Mouse (Mus musculus): ENCODE measurements around the gene Hoxa10.

Gene Hoxa10

DNA sequence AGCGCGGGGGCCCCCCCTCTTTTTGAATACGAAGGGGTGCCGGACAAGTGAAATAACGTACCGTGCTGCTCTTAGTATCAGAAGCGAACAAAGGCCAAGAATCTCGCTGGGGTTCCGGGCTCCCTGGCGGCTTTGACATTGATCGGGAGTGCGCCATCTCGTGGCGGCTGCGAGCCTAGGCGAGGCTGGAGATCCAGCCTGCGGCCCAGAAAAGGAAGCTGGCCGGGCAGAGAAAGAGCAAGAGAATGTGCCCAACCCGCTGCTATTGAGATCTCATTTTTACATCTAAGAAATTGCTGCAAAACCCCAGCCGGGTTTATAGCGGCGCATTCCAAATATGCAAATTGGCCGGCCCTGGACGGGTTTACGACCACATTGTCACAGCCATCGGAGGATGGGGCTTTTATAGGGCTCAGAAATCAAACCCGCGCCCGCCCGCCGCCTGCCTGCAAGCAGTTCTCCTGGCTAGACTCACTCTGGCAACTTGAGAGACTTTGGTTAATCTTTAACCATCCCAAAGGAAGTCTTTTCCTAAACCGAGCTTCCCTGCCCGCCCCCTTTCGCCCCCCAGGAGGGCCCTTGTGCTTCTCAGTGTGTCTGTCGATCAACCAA, at the start of gene Hoxa10:
Hoxa10 (minus strand) TSS at position 466 of the 612 bp plus-strand sequence.
- DNase-seq, result peak; percentile 96 to 97

DNA sequence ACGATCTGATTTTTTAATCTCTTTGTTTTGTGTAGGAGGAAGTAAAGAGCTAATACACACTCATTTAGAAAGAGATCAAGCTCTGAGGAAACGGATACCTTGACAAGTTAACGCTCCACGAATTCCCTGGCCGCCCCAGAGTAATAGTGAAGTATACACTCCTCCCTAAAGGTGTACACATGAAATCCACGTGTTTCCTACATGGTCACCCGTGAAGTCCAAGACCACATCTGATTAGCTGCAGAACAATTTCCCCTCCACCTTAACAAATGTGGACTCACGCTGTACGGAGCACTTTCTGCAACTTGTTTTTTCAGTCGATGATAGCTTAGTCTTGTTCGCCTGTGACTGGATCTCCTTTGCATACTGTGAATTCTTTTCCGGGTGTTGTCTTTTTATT, 49.5 kb upstream of the Hoxa10 start:
- DNase-seq, result no peak

DNA sequence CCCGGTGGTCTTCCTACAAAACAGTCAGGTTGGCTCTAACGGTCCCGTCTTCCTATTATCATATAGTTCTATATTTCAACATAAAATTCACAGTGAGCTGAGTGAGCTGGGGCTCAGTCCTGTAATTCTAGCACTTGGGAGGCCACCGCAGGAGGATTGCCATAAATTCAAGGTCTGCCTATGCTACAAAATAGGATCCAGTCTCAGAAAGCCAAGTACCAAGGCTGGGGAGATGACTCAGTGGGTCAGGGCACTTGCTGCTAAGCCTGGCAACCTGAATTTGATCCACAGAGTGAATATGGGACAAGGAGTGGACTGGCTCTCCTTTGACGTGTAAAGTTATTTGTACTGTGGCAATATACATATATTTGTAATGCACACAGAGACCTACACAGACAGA, 43.2 kb upstream of the Hoxa10 start:
- DNase-seq, result no peak

DNA sequence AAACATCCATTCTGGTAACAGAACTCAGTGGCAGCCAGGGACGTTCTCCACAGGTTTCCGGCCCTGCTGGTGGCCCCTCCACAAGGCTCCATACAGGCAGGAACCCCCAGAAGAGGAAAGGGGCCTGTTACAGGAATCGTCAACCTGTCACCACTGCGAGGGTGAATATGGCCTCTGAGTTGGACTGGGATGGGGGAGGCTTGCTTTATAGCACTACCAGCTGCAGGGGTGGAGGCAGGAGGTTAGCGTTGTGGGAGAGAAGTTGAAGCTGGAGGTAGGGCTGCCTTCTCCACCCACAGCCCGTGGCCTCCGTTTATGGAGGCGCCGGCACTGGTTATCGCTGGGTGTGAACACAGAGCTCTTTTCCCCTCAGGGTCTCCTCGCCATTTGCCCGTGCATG, 40.4 kb upstream of the Hoxa10 start:
- peak in 1 of 2 experiments; percentile 9 for DNase-seq

DNA sequence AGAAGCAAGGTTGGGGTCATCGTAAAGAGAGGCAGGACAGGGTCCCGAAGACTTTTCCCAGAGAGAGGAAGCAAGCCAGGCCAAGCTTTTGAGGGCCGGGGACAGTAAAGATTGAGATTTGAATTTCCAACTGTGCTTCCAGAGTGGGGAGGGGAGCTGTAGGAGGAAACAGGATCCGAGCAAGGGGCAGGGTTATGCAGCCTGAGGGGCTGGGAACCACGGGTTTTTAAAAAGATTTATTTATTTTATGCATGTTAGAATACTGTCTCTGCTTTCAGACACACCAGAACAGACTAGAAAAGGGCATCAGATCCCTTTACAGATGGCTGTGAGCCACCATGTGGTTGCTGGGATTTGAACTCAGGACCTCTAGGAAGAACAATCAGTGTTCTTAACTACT, 36.3 kb upstream of the Hoxa10 start:
- no peak for DNase-seq

DNA sequence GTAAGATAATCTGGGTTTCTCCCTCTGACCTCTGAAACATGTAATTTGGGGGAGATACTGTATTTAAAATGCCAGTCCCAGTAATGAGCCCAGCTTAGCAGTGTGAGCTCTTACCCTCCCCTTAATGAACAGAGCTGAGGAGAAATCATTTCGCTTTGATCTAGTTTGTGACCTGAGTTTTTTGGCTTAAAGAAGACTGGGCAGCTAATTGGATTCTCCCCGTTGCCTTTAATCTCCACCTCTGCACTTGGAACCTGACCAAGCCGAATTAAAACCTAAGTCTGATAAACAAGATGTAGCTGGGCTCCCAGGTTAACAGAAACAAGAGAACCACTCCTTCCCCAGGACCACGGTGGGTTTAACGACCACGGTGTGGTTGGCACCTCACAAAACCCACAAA, 35.7 kb upstream of the Hoxa10 start:
- no peak for DNase-seq

DNA sequence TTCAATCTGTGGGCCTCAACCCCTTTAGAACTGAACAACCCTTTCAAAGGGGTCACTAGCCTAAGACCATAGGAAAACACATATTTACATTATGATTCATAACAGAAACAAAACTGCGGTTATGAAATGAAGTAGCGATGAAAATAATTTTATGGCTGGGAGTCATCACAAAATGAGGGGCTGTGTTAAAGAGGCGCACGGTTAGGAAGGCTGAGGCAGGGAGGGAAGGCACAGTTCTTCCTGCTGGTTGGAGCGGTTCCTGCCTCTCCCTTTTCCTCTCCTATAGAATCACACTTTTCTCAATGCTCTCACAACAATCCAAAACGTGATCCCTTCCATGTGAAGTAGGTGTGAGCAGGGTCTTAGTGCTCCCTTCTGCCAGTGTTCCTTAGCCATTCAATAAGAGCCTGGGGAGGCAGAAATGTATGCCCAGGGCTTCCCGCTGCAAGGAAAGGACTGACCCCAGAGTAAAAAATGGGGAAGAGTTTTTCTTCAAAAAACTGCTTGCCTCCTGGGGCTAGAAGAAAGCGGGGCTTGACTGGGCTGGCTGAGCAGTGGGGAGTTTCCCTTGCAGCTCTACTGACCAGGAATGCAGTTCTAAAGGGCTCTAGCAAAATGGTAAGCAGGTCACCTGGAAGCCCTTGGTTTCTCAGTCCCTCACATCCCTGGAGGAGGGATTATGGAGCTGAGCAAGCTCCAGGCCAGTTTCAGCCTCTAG, 35.1 kb upstream of the Hoxa10 start:
- DNase-seq, result no peak

DNA sequence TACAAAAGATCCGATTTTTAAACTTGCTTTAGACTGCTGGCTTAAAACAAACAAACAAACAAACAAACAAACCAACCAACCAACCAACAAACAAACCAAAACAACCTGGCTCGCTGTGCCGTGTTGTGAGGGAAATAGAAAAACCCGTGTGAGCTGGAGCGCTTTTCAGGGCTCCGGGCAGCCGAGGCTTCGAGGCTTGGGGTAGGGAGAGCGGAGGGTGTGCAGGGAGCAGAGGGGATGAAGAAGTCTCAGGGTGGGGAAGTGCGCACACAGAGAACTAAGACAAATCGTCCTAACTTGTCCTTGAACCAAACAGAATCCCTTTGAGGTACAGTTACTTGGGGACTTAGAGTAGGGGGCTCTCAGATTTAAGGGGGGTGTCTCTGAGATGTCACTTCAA, 33.9 kb upstream of the Hoxa10 start:
- DNase-seq, result no peak

DNA sequence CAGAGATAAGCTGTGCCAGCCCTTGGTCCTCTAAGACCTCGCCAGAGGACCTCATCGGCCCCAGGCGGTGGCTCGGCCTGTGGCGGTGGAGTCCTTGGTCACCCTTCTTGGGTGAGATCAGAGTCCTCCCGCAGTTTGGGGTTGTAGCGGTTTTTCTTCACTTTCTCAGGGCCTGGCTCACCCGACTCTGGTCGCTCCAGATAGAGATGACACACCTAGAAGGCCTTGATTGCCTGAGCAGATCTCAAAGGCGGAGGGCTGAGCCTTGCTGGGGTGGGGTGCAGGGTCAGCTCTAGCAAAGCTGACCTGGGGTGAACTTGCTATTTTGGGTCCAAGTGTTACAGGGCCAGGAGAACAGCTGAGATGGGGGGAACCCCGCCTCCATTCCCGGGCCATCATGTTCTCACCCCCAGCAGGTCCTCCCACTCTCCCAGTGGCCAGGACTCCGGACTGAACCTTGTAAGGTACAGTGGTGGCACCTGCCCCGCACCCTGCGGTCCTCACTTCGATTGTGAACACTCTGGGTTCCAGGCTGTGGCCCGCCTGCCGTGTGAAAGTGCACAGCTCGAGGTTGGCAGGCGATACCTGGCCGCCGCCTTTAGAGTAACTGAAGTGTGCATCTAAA, 33.1 kb upstream of the Hoxa10 start:
- no peak for DNase-seq

DNA sequence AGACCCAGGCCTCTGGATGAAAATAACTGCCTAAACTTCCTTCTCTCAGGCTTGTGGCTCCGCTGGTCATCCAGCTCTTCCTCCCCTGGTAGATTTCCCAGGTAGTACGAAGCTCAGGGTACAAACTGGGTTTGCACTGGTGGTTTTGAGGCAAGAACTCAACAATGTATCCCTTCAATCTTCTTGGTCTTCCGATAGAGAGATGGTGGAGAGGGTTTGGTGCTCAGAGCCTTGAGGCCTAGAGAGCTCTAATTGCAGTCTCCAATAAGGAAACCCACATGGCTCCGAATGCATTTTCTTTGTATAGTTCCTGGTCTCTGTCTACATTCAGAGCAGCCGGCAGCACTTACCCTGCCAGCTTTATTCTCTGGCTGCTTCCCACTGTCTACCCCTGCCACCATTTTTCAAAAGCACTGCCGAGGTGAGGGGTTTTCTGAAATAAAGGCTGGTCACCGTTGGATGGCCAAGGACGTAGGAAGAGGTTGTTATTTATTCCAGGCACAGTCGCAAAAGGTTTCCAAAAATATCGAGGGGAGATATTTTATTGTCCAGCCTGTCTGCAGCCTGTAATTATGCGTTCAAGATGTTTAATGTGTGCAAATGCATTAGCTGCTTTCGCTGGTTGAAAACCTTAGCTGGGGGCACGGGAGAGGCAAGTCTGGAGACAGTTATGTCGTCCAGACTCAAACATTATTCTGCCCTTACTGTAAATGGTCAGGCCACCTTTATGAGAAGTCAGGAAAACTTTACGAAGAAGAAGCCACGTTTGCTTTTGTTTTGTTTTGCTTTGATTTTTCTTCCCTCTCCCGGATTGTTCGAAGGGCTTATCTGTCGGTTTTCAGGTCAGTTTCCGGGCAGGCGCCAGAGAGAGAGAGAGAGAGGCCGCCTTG, 32.4 kb upstream of the Hoxa10 start:
- DNase-seq, result no peak

DNA sequence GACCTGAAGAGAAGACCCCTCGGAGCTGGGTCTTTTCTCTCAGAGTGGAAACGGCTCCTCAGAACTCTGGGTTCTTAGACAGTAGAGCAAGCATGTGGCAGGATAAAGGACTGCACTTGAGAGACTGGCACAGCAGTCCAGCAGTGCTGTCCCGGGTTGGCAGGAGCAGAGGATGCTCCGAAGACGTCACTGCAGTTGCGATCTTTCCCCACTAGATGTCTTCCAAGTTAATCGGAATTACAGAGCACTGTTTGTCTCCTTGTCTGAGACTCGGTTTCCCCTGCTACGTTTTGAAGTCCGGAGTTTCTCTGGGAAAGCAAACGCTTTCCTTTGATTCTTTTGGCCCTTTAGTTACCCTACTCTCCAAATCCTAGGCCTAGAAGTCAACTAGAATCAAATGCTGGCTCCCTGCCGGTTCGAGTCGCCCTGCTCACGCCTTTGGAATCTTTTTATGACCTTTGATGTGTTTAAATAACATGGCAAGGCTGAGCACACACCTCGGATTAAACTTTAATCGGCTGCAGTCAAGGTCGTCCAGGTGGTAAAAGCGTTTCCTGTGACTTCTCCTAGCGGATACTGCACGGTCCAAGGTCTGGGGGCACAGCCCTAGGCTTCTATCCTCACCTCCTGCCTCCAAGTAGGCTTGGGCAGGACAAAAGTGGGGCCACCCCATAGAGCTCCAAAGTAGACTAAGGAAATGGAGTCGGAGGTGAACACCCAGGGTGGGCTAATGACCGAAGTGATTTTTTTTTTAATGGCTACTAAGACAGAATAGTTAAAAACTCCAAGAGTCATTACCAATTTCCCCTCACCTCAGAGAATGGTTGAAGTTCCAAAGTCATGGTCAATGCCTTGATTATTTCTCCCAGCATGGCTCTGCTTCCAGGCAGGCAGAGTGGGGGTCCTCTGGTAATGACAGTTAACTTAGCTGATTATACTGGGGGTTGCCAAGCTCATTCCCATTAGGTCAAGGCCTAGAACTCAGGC, 30.1 kb upstream of the Hoxa10 start:
- peak; percentile 75 to 80 for DNase-seq

DNA sequence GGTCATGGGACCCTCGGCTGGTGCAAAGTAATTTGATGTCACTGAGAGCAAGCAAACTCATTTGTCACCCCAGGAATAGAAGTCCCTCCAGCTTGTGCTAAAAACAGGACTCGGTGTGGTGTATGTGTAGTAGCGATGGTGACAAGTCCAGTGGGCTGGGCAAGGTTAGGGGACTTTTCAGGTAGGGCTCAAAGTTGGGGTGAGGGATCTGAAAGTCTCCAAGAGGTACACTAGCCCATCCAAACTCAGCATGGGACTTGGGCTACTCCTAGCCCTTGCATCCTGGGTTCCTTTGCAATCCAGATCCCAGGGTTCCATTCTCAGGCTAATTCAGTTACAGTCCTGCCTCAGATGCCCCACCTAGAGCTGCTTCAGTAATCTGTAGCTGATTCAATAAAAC, 28.1 kb upstream of the Hoxa10 start:
- no peak for DNase-seq

DNA sequence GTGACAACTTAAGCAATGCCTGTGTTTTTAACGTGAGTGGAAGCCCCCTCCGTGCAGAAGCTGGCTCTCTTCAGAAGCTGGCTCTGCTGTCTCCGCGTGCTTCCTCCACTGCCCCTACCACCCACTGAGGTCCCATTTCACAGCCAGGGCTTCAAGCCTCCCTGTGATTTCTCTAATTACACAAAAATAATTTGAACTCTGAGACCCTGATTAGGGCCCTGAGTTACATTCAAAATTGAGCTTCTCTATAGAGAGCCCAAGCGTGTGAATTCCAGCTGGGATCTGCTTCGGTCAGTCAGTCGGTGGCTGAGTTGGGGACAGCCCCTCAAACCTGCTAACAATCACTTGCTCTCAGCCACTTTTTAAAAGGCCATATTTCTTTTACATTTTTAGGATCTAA, 27.7 kb upstream of the Hoxa10 start:
- DNase-seq, result no peak

DNA sequence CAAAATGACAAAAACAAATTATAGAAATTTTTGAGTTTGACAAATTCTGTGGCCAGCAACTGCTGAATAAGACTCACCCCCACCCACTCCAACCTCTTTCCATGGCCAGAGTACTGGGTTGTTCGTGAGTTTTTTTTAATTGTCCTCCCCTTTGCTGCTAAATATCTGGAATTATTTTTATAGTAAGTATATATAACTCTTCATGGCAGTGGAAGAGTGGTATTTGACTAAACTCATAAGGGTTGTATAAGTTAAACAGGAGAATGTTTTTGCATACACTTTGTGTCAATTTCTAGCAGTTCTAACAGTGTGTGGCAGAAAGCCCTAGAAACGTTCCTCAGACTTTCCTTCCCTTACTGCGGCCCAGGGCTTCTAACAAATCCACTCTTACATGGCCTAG, 27.0 kb upstream of the Hoxa10 start:
- no peak for DNase-seq

DNA sequence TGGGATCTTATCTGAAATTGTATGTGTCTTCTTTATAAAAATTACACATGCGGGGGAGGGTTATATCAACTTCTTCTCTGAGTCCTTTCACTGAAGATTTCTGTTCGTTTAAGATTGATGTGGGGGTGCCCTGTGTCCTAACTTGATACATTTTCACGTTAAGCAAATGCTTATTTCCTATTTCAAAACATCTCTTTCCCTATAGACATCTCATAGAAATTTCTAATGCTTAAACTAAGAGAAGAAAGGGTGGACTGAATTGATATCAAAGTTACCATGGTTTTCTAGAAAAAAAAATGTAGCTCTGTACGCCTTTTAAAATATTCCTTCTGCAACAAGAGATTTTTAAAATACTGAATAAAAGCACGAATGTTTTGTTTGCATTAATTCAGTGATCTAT, 26.6 kb upstream of the Hoxa10 start:
- DNase-seq, result no peak

DNA sequence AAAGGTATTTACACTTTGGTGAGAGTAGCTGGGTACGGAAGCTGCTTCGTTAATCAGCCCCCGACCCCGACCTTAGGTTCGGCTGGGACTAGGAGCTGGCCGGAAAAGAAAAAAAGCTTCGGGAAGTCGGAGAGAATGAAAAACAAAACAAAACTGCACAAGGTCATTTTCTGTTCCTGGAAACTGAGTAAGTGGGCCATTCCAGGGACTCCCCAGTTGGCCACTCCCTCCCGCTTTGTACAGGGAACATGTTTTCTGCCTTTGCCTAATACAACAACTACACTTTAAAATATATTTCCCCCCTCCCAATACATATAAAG, 26.0 kb upstream of the Hoxa10 start:
- no peak for DNase-seq

DNA sequence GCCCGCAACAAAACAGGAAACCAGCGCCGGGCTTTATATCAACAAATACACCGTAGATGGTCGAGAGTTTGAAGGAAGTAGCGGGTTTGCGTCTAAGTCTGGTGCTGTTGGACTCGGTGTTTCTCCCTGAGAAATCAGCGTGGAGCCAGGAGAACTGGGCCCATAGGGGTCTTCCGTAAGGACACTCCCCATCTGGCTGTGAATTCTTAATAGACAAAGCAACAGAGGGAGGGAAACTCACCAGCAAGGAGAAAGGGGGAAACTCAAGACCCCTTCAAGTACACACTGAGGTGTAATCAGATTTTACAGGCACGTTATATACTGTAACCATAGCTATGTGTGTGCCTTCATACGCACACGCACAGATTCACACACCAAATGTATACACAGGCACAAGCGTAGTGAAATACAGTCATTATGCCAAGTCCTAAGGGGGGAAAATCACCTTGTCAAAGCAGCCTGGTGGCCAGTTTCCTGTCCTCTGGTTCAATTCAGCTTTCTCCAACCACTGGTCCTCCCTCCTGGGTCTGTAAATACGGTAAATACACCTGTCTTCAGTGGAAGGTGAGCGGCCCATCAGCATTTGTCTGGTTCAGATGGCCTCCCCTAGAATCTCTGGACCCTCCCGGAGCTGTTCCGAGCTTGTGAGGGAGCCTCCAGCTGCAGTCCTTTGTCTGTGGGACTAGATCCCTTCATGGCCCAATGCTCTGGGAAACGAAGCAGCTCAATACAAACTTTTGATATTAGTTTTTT, 25.4 kb upstream of the Hoxa10 start:
- DNase-seq, result peak in 1 of 2 experiments; percentile 41

DNA sequence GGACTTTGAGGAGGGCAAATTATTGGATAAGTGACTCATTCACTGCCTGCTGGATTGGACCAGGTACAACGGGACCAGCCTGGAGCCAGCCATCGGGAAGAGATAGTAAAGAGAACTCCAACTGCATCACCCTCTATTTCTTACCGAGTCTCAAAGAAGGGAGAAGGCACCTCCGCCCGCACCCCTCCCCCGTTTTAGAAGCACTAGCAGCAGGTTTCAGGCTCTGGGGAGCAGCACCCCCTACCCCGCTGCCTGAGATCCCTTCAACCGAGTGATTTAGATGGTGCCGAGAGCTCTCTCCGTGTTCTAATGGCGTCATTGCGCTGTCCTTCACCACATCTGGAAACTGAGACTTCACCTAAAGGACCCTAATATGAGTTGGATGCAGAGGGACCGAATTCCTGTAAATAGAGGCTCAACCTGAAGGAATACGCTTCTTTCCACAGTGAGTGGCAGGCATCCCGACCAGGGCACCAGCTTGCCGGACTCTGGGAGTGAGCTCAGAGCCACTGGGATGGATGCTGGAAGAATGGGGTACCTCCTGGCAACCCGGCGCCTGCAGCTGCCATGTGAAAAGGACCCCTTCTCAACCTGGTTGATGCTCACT, 24.8 kb upstream of the Hoxa10 start:
- DNase-seq, result no peak

DNA sequence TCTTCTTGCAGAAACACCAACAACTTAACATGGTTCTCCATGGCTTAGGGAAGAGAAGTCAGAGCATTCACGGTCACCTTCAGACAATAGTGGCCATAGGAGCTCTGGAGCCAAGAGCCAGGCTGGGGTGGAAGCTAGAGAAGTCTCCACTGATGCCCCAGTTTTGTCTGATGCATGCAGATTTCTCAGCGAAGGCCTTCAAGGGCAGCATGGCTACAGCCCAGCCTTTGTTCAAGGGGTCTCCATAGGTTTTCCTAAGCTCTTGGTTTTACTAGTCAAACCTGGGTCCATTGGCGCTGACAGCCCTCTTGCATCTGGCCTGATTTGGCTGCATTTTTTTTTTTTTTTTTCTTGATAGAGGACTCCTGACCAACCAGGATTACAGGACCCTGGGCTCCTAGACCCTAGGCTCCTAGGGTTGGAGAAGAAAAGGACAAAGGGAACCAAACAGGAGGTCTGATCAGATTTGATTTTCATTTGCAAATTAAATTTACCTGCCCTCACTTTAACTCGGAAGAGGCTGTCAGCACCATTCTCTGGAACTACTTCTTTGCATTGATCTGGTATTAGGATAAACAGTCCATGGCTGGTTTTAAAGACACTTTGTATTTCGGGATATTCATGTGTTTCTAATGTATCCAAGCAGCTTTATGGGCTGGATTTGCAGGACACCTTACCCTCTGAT, 23.6 kb upstream of the Hoxa10 start:
- no peak for DNase-seq

DNA sequence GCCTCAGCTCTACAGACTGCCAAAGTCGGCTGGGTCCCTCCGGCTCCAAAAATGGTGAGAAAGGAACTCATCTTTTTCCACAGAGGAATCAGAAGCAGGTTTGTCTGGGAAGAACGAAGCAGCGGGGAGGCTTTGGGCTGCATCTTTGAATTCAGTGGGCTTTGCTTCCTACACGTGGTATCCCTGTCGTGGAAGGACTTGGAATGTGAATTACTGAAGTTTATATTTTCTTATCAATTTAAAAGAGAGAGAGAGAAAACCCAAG, 22.6 kb upstream of the Hoxa10 start:
- no peak for DNase-seq
